Mouse (Mus musculus): Measurements from ENCODE around the gene Ip6k1.

Ip6k1 gene

DNA sequence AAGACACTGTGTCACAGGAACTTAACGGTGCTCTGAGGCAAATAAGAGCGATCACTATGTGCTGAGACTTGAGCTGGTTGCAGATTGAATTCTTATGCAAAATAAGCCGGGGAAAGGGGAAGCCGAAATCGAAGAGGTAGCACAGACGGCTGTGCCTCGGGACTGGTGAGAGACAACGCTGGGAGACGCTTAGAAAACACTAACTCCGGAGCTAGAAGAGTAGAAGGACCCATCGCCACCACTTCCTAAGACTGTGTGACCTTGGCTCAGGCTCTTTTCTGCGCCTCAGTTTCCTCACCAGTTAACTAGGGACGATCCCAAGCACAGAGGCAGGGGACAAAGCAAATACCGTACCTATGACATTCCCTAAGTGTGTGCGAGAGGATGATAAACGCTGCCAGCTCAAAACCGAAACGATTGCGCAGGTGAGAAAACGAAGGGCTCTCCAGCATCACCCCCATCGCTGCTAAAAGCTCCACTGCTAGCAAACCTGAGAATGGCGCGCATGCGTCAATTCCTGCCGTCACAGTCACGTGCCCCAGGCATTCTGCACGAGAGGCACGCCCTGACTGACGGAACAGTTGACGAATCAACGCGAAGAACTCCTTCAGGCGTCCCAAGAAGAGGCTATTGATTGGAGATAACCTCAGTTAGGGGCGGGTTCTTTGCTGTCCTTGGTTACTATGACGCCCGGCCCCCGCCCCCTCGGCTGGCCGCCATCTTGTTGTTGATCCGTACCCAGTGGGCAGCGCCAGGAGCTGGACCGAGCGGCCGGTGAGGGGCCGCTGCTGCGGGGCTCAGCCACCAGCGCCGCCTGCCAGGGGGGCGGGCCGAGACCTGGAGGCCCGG is at the start of gene Ip6k1:
TSS of gene Ip6k1 (plus strand) at position 580 of the 849 bp plus-strand sequence.
- DNase-seq = peak; percentile 100

DNA sequence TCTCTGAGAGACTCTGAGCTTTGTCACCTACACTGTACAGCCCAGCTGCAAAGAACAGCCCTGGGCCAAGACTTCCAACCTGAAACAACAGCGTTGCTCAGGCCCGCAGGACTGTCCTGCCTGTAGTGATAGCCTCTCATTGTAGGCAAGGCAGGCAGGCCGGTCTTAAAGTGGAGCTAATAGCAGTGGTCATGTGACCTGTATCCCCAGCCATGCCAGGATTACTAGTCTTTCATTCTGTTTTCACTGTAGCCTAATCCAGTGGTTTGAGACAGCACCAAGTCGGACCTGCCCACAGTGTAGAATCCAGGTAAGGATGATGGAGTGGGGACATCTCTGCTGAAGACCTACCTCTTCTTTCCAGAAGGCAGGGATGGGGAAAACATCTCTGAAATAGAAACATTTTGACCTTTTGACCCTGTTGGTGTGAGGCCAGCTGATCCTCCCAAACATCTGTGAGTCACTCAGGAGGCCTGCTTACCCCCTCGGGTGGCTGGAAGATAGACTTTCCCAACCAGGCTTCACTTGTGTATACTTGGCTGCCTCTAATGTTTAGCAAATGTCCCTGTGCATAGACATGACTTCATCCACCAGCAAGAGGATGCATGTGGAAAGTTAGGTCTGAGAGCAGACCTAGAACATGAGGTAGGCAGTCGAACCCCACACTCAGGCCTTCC is 46.5 kb upstream of the Ip6k1 start:
- no peak for DNase-seq

DNA sequence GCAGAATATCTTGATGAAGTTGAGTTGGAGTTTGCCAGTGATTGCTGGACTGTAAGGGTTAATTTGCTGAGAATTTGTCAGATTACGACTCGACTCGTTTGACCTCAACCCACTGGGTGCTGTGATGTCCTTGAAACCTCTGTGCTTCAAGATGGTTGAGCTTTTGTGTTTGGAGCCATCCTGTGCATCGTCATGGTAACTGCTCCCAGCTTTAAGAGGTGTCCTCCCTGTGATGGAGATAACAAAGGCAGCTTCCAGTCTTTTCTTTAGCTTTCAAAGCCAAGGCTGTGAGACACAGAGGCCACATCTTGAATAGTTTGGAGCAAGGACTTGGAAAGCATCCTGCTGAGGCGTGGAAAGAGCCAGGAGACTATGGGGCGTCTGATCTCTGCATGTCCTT is 45.2 kb upstream of the Ip6k1 start:
- DNase-seq = no peak

DNA sequence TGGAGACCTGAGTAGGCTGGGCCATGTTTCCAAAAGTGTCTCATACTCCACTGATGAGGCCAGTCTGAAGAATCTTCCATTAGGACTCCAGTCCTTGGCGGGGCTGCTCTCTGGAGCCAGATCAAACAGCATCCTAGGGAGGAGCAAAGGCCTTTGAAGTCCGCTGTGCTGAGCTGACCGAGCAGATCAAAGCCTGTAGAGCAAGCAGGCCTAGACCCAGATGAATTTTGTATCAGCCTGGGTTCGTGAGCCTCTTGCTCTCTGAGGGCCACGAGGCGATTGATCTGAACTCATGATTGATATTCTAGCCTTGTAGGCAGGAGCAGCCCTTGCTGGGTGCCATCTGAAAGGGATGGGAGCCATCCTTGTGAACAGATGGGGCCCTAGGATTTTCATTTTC is 42.4 kb upstream of the Ip6k1 start:
- DNase-seq = no peak

DNA sequence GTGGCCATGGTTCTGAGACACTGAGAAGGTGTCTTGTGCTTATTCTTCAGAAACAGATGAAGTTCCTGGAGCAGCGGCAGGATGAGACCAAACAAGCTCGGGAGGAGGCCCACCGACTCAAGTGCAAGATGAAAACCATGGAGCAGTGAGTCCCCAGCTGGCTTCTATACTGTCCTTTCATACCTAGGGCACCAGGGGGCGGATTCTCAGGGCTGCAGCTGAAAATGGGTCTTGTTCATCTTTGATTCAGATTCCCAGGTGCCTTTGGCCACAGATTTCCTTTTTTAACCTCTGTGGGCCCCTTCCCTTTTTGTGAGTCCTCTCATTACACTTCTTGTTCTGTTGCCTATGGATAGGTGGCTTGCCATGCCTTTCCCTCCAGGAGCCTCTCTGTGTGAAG is 41.4 kb upstream of the Ip6k1 start:
- DNase-seq = no peak

DNA sequence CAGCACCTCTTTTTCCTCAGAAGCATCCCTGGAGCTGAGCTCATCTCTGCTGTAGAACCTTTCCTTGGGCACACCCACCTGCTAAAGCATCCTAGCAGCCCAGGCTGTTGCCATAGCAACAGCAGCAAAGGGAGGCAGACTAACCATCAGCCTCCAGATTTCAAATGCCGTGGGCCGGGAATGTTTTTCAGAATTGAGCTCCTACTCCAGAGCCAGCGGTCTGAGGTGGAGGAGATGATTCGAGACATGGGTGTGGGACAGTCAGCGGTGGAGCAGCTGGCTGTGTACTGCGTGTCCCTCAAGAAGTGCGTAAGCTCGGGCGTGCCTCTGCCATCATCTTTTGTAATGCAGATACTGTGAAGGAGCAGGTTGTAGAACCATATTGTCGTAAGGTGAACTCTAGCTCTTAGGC is 40.9 kb upstream of the Ip6k1 start:
- peak in 1 of 2 experiments; percentile 26 for DNase-seq

DNA sequence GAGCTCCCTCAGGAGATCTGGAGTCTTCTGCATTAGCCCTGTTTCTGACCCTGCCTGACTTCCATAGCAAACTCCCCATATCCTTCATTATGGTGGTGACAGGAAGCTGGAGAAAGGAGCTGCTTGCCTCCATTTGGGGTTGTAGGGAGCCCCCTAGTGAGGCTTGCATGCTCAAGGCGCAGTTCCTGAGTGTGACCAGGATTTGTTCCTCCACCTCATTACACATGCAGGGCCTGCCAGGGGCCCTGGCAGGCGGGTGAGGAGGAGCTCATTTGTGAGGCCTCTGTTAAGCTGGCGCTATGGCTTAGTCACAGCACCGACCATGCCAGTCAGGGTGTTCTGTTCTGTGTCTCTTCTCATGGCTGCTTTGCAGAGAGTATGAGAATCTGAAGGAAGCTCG is 40.4 kb upstream of the Ip6k1 start:
- DNase-seq = peak; percentile 35 to 53

DNA sequence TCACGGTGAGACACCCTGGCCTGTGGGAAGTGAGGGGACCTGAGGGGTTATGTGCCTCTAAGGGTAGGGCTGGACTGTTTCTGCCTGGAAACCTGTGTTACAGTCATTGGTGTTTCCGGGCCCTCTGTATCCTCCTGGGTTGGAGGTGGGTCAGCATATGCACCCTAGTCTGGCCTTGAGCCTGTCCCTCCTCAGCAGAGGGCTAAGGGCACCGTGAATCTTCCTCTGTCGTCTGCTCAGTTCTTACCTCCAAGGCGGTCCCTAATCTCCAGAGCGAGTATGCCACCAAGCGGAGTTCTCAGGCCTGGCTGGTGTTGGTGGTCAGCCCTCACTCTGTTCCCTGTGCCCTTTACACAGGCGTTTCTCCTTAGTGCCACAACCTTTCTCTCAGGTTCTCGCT is 39.4 kb upstream of the Ip6k1 start:
- DNase-seq = no peak

DNA sequence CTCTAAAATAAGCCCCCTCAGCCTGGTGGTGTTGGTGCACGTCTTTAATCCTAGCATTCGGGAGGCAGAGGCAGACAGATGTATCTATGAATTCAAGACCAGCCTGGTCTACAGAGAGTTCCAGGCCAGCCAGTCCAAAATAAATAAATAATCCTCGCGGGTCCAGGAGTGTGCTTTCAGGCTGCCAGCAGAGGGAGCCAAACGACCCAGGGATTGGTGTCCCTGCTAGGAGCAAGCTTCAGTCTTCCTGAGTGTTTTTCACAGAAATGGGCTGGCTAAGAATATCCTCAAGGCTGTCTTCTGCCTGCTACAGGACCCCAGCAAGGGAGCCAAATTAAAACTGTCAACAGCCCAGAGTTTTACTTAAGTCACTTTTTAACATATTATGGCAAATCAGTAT is 38.6 kb upstream of the Ip6k1 start:
- peak; percentile 92 to 93 for DNase-seq

DNA sequence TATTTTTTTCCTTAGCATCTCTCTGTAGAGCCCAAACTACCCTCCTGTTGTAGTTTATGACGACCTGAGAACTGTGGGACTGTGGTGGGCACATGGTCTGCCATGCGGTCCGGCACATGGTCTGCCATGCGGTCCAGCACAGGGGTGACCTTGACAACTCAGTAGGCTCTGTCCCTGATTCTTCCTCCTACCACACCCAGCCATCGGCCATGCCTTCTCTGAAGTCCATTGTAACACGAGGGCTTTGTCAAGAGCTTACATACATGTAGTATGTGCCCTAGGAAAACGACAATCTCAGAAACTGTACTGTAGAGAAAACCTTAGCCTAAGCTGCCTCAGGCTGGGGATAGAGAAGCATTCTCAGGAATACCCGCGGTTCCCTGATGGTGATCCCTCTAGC is 37.6 kb upstream of the Ip6k1 start:
- no peak for DNase-seq

DNA sequence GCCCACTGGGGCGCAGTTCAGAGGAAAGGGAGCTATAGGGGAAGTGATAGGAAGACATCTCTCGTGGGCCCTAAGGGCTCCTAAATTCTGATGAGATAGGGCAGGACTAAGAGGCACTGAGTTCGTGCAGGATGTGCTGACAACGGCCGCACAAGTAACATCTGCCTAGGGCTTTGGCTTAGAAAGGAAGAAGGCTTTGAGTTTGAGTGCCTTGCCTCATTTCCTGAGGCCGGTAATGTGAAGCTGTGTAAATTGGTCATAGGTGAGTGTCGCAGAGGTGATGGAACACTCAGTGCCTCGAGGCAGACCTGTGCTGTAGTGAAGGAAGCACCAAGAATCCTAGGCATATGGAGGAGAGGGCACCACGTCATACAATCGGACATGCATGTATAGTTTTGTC is 35.6 kb upstream of the Ip6k1 start:
- DNase-seq = no peak

DNA sequence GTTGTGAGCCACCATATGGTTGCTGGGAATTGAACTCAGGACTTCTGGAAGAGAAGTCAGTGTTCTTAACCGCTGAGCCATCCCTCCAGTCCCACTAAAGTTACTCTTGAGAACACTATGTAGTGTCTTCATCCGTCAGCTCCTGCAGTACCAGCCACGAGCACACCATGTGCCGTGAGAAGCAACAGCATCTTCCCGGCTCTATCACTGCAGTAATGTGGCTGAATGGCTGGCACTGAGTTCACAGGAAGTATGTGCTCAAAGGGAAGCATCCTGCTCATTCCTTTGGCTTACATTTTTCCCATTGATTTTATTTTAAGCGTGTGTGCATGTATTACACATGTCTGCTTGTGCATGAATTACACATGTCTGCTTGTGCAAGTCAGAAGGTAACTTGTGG is 34.9 kb upstream of the Ip6k1 start:
- DNase-seq = no peak

DNA sequence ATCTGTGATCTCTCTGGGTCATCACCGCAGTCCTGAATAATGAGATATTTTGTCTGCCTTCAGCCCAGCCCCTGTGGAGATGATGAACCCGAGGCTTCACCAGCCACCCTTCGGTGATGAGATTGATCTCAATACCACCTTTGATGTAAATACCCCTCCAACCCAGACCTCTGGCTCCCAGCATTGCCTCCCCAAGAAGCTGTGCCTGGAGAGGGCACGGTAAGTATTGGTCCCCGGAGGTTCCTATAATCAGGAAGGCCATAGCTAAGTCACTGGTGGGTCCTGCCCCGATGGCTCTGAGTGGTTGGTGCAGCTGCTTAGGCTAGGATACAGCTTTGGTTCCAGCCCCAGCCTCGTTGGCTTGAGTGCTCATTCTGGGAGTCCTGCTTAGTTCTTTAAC is 33.8 kb upstream of the Ip6k1 start:
- no peak for DNase-seq

DNA sequence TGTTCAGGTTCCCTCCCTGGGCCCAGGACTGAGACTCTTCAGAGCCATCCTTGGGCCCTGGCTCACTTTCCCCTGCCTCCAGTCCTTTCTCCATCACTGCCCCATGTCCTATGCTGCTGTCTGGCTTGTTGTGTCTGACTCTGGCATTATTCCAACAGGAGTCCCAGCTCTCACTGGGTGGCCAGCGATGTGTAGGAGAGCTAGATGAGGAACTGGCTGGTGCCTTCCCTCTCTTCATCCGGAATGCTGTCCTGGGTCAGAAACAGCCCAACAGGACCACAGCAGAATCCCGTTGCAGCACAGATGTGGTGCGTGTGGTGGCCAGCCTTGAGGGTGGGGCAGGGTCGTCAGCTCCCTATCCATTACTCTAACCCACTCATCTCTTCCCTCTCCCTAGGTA is 32.0 kb upstream of the Ip6k1 start:
- DNase-seq = no peak

DNA sequence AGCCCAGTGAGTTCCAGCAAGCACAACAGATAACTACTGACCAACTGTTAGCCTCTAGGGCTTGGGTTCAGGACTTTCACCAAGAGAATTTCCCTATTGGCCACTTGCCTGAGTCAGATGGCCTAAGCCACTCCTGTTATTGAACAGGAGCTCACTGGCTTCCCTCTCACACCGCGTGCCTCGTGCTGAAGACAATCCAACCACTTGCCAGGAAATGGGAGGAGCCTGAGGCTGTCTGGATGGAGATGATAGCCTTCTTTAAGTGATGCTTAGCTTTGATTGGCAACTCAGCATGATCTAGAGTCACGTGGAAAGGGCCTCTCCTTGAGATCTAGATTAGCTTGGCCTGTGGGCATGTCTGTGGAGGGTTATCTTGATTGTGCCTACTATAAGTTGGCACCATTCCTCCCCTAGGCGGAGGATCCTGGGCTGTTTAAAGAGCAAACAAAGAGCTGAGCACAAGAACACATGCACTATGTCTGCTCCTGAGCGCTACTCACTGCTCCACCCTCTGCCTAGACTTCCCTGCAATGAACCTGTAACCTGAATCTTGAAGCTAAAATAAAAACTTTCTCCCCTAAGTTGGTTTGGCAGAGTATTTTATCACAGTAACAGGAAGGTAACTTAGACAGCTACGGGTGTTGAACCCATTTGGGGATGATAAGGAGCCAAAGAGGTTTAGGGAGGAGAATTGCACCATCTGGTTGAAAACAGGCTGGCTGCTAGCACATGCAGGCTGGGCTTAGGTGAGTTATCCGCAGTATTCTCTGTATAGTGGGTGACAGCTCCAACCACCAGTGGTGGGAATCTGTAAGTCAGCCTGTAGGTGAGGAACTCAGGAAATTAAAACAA is 30.4 kb upstream of the Ip6k1 start:
- DNase-seq = no peak

DNA sequence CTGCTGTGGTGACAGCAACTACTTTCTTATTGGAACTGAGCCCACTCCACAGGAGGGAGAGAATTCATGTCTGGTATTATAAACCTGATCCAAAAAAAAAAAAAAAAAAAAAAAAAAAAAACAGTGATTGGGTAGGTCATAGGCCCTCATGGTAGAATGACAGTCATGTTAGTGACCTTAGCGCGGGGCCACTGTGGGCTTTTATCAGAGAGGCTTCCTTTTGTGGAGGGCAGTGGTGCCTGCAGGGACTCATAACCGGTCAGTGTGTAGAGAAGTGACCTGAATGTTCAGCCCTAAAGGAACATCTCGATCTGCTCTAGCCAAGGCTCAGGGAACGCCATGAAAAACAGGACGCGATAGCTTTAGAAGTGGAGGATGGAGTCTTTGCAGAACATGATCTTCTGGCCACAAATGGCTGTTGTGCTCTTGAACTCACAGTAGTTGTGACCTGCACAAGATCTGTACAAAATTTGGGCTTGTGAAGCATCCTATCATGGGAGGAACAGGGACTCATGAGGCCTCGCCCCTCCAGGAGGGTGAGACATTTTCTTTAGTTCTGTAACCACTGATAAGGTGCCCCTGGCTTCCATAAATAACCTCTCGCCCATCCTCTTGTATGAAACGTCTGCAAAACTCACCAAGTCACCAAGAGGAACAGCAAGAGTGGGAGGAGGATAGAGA is 27.7 kb upstream of the Ip6k1 start:
- no peak for DNase-seq

DNA sequence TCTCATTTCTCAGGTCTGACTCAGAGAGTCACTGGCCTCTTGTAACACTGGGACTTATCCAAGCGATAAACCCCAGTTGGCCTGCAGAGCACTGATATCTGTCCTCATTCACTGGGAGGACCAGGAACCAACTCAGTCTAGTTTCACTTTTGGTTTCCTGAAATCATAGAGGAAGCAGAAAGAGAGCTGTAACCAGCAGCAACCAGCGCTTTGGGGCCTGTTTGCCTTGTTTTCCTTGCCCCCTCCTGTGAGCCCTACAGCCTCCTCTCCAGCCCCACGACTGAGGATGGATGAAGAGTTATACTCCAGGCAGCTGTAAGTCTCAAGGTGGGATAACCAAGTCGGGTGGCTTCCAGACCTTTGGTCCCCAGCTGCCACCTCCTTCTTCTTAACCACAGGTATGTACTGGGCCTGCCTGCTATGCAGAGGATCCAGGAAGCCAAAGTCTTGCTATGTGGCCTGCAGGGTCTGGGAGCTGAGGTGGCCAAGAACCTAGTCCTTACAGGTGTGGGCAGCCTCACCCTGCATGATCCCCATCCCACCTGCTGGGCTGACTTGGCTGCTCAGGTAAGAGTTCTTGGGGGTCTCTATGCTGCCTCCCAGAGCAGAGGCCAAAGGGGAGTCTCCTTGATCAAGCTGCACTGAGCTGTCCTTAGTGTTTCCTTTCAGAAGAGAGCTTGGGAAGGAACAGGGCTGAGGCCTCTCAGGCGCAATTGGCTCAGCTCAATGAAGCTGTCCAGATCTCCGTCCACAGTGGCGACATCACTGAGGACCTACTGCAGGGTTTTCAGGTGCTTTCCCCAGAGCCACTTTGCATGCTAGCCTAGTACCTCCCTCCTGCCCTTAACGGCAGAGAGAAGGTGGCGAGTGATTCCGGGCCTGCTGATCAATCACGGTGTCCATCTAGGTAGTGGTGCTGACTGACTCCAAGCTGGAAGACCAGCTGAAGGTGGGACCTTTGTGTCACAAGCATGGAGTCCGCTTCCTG is 26.6 kb upstream of the Ip6k1 start, which contains the start of gene Uba7:
TSS of gene Uba7 (plus strand) at position 107 of the 988 bp plus-strand sequence.
- no peak for DNase-seq

DNA sequence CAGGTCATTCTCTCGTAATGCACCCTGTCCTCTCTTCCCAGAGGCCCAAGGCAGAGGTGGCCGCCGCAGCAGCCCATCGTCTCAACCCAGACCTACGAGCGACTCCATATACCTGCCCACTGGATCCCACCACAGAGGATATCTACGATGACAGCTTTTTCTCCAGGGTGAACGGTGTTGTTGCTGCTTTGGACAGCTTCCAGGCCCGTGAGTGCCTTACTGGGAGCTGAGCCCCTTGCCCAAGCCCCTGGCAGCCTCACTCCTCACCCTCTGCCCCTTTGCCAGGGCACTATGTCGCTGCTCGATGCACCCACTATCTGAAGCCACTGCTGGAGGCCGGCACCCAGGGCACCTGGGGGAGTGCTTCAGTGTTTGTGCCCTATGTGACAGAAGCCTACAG is 23.5 kb upstream of the Ip6k1 start:
- DNase-seq = no peak

DNA sequence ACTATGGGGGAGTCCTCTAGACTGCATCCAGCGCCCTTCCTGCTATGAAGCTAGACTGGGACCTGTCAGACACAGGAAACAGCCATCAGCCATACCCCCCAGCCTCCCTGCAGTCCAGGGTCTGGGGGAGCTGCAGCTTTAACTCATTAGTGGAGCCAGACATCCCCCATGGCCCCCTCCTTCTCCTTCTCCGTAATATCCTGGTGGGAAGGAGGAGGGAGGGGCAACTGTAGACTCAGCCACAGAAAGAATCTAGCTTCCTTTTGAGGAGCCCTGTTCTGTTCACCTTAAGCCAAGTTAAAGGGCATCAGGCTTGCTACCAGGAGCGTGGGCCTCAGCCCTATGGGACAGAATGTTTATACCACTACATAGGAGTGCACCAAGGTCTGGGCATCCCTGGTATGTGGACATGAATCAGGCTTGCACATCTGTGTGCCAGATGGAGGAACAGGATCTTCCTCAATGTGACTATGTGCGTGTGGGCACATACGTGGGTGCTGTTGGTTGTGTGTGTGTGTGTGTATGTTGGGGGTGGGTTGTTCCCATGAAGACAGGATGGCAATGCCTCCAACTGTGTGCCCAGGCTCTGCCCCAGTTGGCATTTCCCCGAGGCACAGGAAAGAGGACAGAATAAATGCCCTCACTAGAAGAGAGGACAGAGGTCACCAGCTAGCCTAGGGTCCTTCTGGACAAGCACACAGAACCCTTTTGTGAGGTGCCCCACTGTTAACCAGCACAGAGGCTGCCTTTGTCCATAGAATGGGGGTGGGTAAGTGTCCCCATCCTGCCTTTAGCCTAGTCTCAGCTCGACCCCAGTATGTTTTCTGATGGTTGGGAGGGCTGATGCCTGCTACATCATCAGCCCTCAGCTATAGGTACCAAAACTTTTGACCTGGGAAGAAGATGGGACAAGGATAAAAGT is 20.4 kb upstream of the Ip6k1 start:
- DNase-seq = no peak

DNA sequence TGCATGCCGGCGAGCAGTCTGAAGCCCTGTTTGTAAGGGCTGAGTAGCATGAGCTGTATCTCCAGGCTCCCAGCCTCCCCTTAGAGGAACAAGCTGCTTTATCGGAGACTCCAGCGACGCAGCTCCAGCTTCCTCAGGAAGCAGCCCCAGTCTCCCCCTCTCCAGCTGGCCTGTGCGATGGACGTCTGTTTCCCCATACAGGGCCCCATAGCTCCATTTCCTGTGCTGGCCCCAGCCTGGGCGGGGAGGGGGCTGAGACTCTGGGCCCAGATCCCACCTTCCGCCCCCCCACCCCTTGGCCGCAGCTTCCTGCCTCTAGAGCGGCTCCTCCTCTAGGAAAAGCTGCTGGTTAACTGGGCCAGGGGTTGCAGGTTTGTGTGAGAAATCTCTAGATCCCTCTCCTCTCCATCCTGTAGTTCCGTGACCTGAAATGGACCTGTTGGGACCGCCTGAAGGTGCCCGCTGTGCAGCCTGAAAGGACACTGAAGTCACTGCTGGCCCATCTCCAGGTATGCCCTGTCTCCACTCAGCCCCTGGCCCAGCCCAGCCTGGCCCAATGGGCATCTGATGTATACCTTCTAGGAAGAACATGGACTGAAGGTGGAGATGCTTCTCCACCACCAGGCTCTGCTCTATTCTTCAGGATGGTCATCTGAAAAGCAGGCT is 19.5 kb upstream of the Ip6k1 start, which contains the start of gene Gm20661:
TSS of gene Gm20661 (plus strand) at position 378 of the 666 bp plus-strand sequence.
- peak; percentile 44 to 51 for DNase-seq
